8 mouse cellular contexts compared by ENCODE assay signal in the genomic region with DNA sequence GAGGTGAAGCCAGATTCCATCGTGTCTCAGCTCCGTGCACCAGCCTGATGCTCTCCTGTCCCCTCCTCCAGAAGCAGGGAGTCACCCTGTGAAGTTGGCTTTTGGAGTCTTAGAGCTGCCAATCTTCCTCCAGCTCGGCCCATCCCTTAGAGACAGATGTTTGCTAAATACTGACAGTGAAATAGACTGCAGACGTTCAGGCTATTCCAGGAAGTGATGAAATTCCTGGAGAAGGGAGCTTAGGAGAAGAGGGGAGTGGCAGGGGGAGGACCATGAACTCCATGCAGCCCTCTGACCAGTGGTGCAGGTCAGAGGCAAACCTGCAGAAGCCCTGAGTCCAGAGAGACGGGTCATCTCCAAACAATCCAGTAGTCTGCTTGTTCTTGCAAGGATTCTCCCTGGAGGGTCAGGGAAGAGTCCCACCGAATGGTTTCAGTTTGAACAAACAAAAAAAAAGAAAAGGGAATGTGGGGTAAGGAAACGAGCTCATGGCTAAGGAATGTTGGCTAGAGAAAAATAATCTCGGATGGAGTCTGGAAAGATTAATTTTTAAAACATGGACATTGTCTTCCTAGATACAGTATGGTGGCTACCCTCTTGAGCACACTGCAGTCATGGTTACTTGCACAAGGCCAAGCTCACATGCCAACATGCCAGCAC. TPM values are rescaled to one million over a fixed set of nuclear protein-coding genes. Genes with fewer than 3 reads are reported as not detected.
DNase-seq lines count a peak whose midpoint lies in the region; ATAC-seq lines count a peak whose summit lies in the region.
"Had no signal": no experiment of that assay in that cellular context is flagged by ENCODE, and none has a peak within 500 bp of the region (broad histone marks: within the 10 kb centered on the region; RNA-seq: fewer than 3 reads in every experiment).

Gene Nnmt (minus strand): TSS at position 215 of the 660 bp plus-strand sequence.

- no peak for ATAC-seq in heart, embryonic 12.5 days (ENCODE audit: insufficient number of reproducible peaks, low FRiP score)
- ATAC-seq in limb, embryonic 11.5 days (ENCODE audit: insufficient number of reproducible peaks, low FRiP score, low TSS enrichment, low read depth), result no peak
- no peak for ATAC-seq in frontal cortex, adult (ENCODE audit: low TSS enrichment)
- no peak for ATAC-seq in hindbrain, embryonic 13.5 days (ENCODE audit: low FRiP score)

- peak within 1 kb of the TSS; percentile 36; the same call in 1 of the 2 replicates for H3K27ac ChIP-seq in heart, embryonic 12.5 days (ENCODE audit: poor library complexity, severe bottlenecking)
- H3K27ac ChIP-seq in limb, embryonic 11.5 days (replicated peaks; ENCODE audit: low read depth, low read length), result no peak within 1 kb of the TSS
- no peak within 1 kb of the TSS for H3K27ac ChIP-seq in hindbrain, embryonic 13.5 days

- H3K4me1 ChIP-seq in heart, embryonic 12.5 days (replicated peaks), result no peaks in the 10 kb centered on the region
- no peaks in the 10 kb centered on the region for H3K4me1 ChIP-seq in limb, embryonic 11.5 days (ENCODE audit: control insufficient read depth, insufficient read depth, low read length)
- H3K4me1 ChIP-seq in hindbrain, embryonic 13.5 days (replicated peaks), result no peaks in the 10 kb centered on the region

- H3K4me2 ChIP-seq in heart, embryonic 12.5 days, result peak within 1 kb of the TSS; percentile 27; the same call in 1 of the 2 replicates
- no peak within 1 kb of the TSS for H3K4me2 ChIP-seq in limb, embryonic 11.5 days (ENCODE audit: low read depth, severe bottlenecking)
- no peak within 1 kb of the TSS for H3K4me2 ChIP-seq in hindbrain, embryonic 13.5 days

- H3K9ac ChIP-seq in heart, embryonic 12.5 days, result no peak within 1 kb of the TSS
- no peak within 1 kb of the TSS for H3K9ac ChIP-seq in limb, embryonic 11.5 days (ENCODE audit: low read length)
- no peak within 1 kb of the TSS for H3K9ac ChIP-seq in hindbrain, embryonic 13.5 days

- H3K27me3 ChIP-seq in heart, embryonic 12.5 days (replicated peaks), result no peaks in the 10 kb centered on the region
- H3K27me3 ChIP-seq in limb, embryonic 11.5 days (ENCODE audit: control insufficient read depth, insufficient read depth, low read length), result no peaks in the 10 kb centered on the region
- no peaks in the 10 kb centered on the region for H3K27me3 ChIP-seq in hindbrain, embryonic 13.5 days

- peak; percentile 13 for DNase-seq in Muller cell, postnatal 12 days (ENCODE audit: inconsistent ontology term)
- DNase-seq in adrenal gland, postnatal 10 days, result peak; percentile 21
- peak; percentile 13 for DNase-seq in limb, embryonic 11.5 days (ENCODE audit: low spot score)
- DNase-seq in retina, postnatal 1 day, result no peak
- DNase-seq: embryo, embryonic 11 days had no signal

- 31% methylated on average over 8 of the region's 8 CpGs for WGBS in heart, embryonic 12.5 days
- WGBS in limb, embryonic 11.5 days, result 57% methylated on average over 8 of the region's 8 CpGs
- WGBS in hindbrain, embryonic 13.5 days, result 68% methylated on average over 8 of the region's 8 CpGs

- H3K4me3 ChIP-seq in heart, embryonic 12.5 days, result no peak within 1 kb of the TSS
- no peak within 1 kb of the TSS for H3K4me3 ChIP-seq in limb, embryonic 11.5 days (ENCODE audit: low read depth, low read length)
- no peak within 1 kb of the TSS for H3K4me3 ChIP-seq in hindbrain, embryonic 13.5 days

- no peaks in the 10 kb centered on the region for H3K9me3 ChIP-seq in heart, embryonic 12.5 days (replicated peaks)
- no peaks in the 10 kb centered on the region for H3K9me3 ChIP-seq in limb, embryonic 11.5 days (ENCODE audit: control insufficient read depth, low read length)
- H3K9me3 ChIP-seq in hindbrain, embryonic 13.5 days, result no peaks in the 10 kb centered on the region

- no peaks in the 10 kb centered on the region for H3K36me3 ChIP-seq in heart, embryonic 12.5 days
- H3K36me3 ChIP-seq in limb, embryonic 11.5 days (ENCODE audit: control insufficient read depth, insufficient read depth, low read length), result no peaks in the 10 kb centered on the region
- H3K36me3 ChIP-seq in hindbrain, embryonic 13.5 days, result no peaks in the 10 kb centered on the region

RNA-seq across cellular contexts. Expression of gene Nnmt, which starts in this region (rescaled TPM):
- 10 to 100 TPM; 13.9 to 20.8 TPM for total RNA-seq in adrenal gland, postnatal 10 days (2021)
- polyA plus RNA-seq in heart, embryonic 12.5 days (2016; fragmentation: Nextera tagmentation; extraction: Ambion mirVana), result 3.1 and 3.3 TPM in 2 replicates
- polyA plus RNA-seq in limb, embryonic 11.5 days (2014; fragmentation: Nextera tagmentation; extraction: Ambion mirVana), result 0.52 and 0.62 TPM in 2 replicates
- 0.38 and 0.81 TPM in 2 replicates for polyA plus RNA-seq in hindbrain, embryonic 13.5 days (2015; fragmentation: Nextera tagmentation; extraction: Ambion mirVana)

Comparison
In these comparisons a context has a peak if more than half of its experiments do, and no peak if none do; other contexts are left out.
1. Peak in DNase-seq in limb, embryonic 11.5 days; RNA of the gene not detected or under 1 TPM.